Mouse (Mus musculus) lung, adult 2 months (tissue): ENCODE data around the gene Irf3.

ENCODE experiments used
- CTCF ChIP-seq: fragments of 200-500 bp; IDR thresholded peaks from 2 replicates; pipeline ENCODE4 v1.5.1; 2011; ENCODE audit warnings: mild to moderate bottlenecking, low read length, control low read depth; ENCODE audit not compliant: insufficient read depth
- POLR2A ChIP-seq: fragments of 200-500 bp; IDR thresholded peaks from 2 replicates; pipeline ENCODE4 v1.6.1; 2011; ENCODE audit warnings: low read depth, mild to moderate bottlenecking, control low read depth, low read length, borderline replicate concordance; ENCODE audit errors: extremely low read depth

- TF ChIP-seq POLR2A (no peak), CTCF (no peak)
These were observed 1.1 kb downstream of the Irf3 start, which contains the start of gene Bcl2l12 for GRCm38 (mm10) chr7:44998501-44998955.
